Mouse (Mus musculus): ENCODE measurements around the gene Inpp5k. TPM values are rescaled to one million over a fixed set of nuclear protein-coding genes. Genes with fewer than 3 reads are reported as not detected.

Inpp5k gene
- polyA plus RNA-seq, 1 experiment from 2014 or later: 32.7 TPM

DNA sequence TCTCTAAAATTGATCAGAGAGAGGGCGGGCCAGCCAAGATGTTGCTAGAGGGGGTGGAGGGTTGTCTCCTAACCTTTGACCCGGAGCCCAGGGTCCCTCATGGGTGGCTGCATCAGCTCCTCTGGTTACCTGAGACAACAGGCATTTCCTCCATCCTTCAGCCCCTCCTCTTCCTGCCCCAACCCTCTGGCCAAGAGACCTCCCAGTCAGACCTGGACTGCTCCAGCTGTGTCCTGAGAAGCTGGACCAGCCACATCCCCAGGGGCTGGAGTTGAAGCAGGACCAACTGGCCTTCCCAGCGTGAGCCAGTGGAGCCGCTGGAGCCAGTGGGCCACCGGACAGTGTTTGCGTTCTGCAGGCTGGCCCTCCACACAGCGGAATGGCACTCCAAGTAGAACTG, 19.5 kb downstream of the Inpp5k start, which contains the start of gene Myo1c:
Myo1c (plus strand) TSS at position 194 of the 400 bp plus-strand sequence.
- H3K9me3 ChIP-seq (replicated peaks): no peaks in the 10 kb centered on the region
- H3K4me1 ChIP-seq: peaks cover 35% of the 10 kb centered on the region
- H3K4me2 ChIP-seq: peak within 1 kb of the TSS; percentile 75
- peaks cover 32% of the 10 kb centered on the region for H3K27me3 ChIP-seq
- H3K9ac ChIP-seq: peak within 1 kb of the TSS; percentile 79
- peaks cover 5% of the 10 kb centered on the region; the same call in 1 of the 2 replicates for H3K36me3 ChIP-seq (ENCODE audit: poor library complexity, severe bottlenecking)
- no peak within 1 kb of the TSS for H3K27ac ChIP-seq
- peak within 1 kb of the TSS; percentile 59 for H3K4me3 ChIP-seq
- ATAC-seq: no peak
- WGBS: 76% methylated on average over 7 of the region's 7 CpGs

DNA sequence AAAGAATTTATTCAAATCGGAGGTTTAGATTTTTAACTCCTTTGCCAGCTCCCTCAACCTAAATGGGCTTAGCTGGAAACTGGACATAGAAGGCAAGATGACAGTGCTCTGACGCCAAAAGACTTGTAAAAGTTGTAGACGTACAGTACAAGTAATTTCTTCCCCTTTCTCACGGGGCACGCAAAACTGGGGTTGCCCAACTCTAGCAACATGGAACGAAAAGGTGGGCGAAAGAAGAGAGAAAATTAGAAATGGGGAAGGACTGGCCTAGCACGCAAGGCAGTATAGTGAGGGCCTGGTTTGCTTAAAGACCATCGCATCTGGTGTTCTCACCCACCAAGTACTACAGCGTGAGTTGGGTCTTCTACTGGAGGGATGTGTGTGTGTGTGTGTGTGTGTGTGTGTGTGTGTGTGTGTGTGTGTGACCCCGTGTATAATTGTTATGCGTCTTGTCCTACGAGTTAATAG, 20.2 kb downstream of the Inpp5k start:
- Histone ChIP-seq H3K9ac (peak overlapping the region; percentile 79), H3K4me2 (peak overlapping the region; percentile 75), H3K27ac (no peak overlapping the region), H3K27me3 (peaks cover 35% of the 10 kb centered on the region), H3K4me3 (peak overlapping the region; percentile 59), H3K9me3 (replicated peaks) (no peaks in the 10 kb centered on the region), H3K36me3 (ENCODE audit: poor library complexity, severe bottlenecking) (no peaks in the 10 kb centered on the region), H3K4me1 (peaks cover 41% of the 10 kb centered on the region)
- peak; percentile 17 for ATAC-seq
- 50% methylated on average over 13 of the region's 13 CpGs for WGBS

DNA sequence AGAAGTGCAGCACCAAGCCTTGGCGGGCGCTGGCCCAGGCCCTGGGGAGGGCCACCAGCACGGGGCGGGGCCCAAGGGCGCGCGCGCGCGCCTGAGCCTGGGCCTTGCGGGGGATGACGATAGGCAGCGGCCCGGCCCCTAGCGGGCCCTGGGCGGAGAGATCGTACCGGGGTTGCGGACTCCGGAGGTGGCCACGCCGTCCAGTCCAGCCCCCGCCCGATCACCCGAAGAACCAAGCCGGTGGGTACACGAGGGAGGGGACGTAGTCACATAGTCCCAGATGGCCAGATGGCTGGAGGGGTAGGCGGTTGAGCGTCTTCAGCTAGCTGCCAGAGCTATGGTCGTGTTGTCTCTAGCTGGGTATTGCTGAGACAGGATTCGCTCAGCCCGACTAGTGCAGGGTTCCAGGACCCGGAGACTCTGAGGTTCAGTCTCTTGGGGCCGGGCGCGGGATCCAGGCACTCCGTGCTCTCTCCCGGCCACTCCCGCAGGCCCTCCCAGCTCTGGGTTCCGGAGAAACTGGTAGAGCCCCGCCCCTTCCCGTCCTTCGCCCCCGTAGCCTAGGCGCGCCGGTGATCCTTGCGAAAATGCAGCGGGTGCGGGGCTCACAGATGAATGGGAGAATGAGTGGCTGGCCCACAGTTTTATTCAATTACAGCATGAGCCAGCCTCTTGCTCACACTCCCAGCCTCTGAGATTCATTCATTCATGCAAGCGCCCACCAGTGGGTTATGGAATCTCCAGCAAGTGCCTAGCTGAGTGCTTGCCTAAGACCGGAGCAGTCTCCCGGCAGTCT, 20.8 kb downstream of the Inpp5k start:
- under 1% methylated on average over 52 of the region's 54 CpGs for WGBS
- peaks cover 47% of the 10 kb centered on the region for H3K4me1 ChIP-seq
- no peaks in the 10 kb centered on the region for H3K36me3 ChIP-seq (ENCODE audit: poor library complexity, severe bottlenecking)
- peak overlapping the region; percentile 79 for H3K9ac ChIP-seq
- no peaks in the 10 kb centered on the region for H3K9me3 ChIP-seq (replicated peaks)
- peak overlapping the region; percentile 75 for H3K4me2 ChIP-seq
- peak overlapping the region; percentile 59 for H3K4me3 ChIP-seq
- peaks cover 38% of the 10 kb centered on the region for H3K27me3 ChIP-seq
- peak; percentile 71 for ATAC-seq
- H3K27ac ChIP-seq: peak overlapping the region; percentile 40

GRCm38 (mm10) chr11:75652222-75652941, 21.6 kb downstream of the Inpp5k start:
- Histone ChIP-seq H3K4me3 (peak overlapping the region; percentile 59), H3K9me3 (replicated peaks) (no peaks in the 10 kb centered on the region), H3K4me1 (peaks cover 50% of the 10 kb centered on the region), H3K9ac (peak overlapping the region; percentile 79), H3K4me2 (peak overlapping the region; percentile 75), H3K36me3 (ENCODE audit: poor library complexity, severe bottlenecking) (no peaks in the 10 kb centered on the region), H3K27ac (peak overlapping the region; percentile 40; the same call in 1 of the 2 replicates), H3K27me3 (peaks cover 45% of the 10 kb centered on the region)
- no peak for ATAC-seq
- WGBS: 23% methylated on average over 20 of the region's 20 CpGs

GRCm38 (mm10) chr11:75652942-75653684, 22.3 kb downstream of the Inpp5k start:
- 31% methylated on average over 14 of the region's 14 CpGs for WGBS
- Histone ChIP-seq H3K27ac (no peak overlapping the region), H3K4me3 (peak overlapping the region; percentile 45), H3K36me3 (ENCODE audit: poor library complexity, severe bottlenecking) (no peaks in the 10 kb centered on the region), H3K9ac (no peak overlapping the region), H3K9me3 (replicated peaks) (no peaks in the 10 kb centered on the region), H3K27me3 (peaks cover 46% of the 10 kb centered on the region), H3K4me1 (peaks cover 50% of the 10 kb centered on the region), H3K4me2 (peak overlapping the region; percentile 75)
- no peak for ATAC-seq

GRCm38 (mm10) chr11:75653781-75654470, 23.1 kb downstream of the Inpp5k start:
- Histone ChIP-seq H3K9ac (peak overlapping the region; percentile 51), H3K36me3 (ENCODE audit: poor library complexity, severe bottlenecking) (no peaks in the 10 kb centered on the region), H3K4me2 (peak overlapping the region; percentile 70), H3K27me3 (peaks cover 46% of the 10 kb centered on the region), H3K4me3 (peak overlapping the region; percentile 45), H3K4me1 (peaks cover 50% of the 10 kb centered on the region), H3K27ac (no peak overlapping the region), H3K9me3 (replicated peaks) (no peaks in the 10 kb centered on the region)
- peak; percentile 52 for ATAC-seq
- under 1% methylated on average over 42 of the region's 45 CpGs for WGBS

GRCm38 (mm10) chr11:75654471-75655390, 23.9 kb downstream of the Inpp5k start:
- Histone ChIP-seq H3K36me3 (ENCODE audit: poor library complexity, severe bottlenecking) (no peaks in the 10 kb centered on the region), H3K27me3 (peaks cover 46% of the 10 kb centered on the region), H3K9ac (peak overlapping the region; percentile 51; the same call in 1 of the 2 replicates), H3K4me1 (peaks cover 50% of the 10 kb centered on the region), H3K9me3 (replicated peaks) (no peaks in the 10 kb centered on the region), H3K4me2 (peak overlapping the region; percentile 97), H3K27ac (no peak overlapping the region), H3K4me3 (peak overlapping the region; percentile 64)
- peak; percentile 9; the same call in 1 of the 2 replicates for ATAC-seq
- WGBS: 43% methylated on average over 25 of the region's 25 CpGs

- H3K9me3 ChIP-seq (replicated peaks): no peaks in the 10 kb centered on the region
- no peak overlapping the region for H3K27ac ChIP-seq
- WGBS: 2% methylated on average over 78 of the region's 78 CpGs
- peaks cover 46% of the 10 kb centered on the region for H3K27me3 ChIP-seq
- H3K9ac ChIP-seq: peak overlapping the region; percentile 72
- H3K4me1 ChIP-seq: peaks cover 49% of the 10 kb centered on the region
- 0 out of 2 replicates have a peak, but pooled peaks cover 5% of the 10 kb centered on the region for H3K36me3 ChIP-seq (ENCODE audit: poor library complexity, severe bottlenecking)
- ATAC-seq: peak; percentile 31; the same call in 1 of the 2 replicates
- peak overlapping the region; percentile 64 for H3K4me3 ChIP-seq
- peak overlapping the region; percentile 97 for H3K4me2 ChIP-seq
These were observed 25.1 kb downstream of the Inpp5k start for GRCm38 (mm10) chr11:75655621-75656545.

- Histone ChIP-seq H3K4me1 (peaks cover 41% of the 10 kb centered on the region), H3K27ac (no peak overlapping the region), H3K4me2 (peak overlapping the region; percentile 97), H3K9me3 (replicated peaks) (no peaks in the 10 kb centered on the region), H3K4me3 (peak overlapping the region; percentile 64), H3K36me3 (ENCODE audit: poor library complexity, severe bottlenecking) (peaks cover 14% of the 10 kb centered on the region; the same call in 1 of the 2 replicates), H3K27me3 (peaks cover 46% of the 10 kb centered on the region), H3K9ac (peak overlapping the region; percentile 72)
- no peak for ATAC-seq
- 59% methylated on average over 19 of the region's 20 CpGs for WGBS
These were observed 26.1 kb downstream of the Inpp5k start for GRCm38 (mm10) chr11:75656621-75657590.

Data from forebrain, embryonic 13.5 days (tissue).